Mouse (Mus musculus) midbrain, embryonic 13.5 days (tissue): ENCODE results near the gene Fbxo31. TPM values are rescaled to one million over a fixed set of nuclear protein-coding genes. Genes with fewer than 3 reads are reported as not detected.
"Not testable (repeated sequence)": the region's sequence is repeated elsewhere in the genome, so short reads cannot be mapped to it uniquely, and the experiment has no call there.

Experiments used
- ATAC-seq: fragments of 200-750 bp; cut with Nextera tagmentation; 2 replicates; pipeline ENCODE4 v1.8.0; 2017; ENCODE audit warnings: mild to moderate bottlenecking, moderate TSS enrichment, moderate library complexity
- H3K27ac ChIP-seq: fragments of 300-500 bp; sonication (generic); 2 replicates; pipeline ENCODE4 v1.5.1; 2015; ENCODE audit warnings: inconsistent platforms, mild to moderate bottlenecking, moderate library complexity
- H3K27me3 ChIP-seq: fragments of 300-500 bp; sonication (generic); 2 replicates; pipeline ENCODE4 v1.6.1; 2015; ENCODE audit warnings: mild to moderate bottlenecking, inconsistent platforms
- H3K36me3 ChIP-seq: fragments of 300-500 bp; sonication (generic); 2 replicates; pipeline ENCODE4 v1.6.1; 2015; ENCODE audit warnings: mild to moderate bottlenecking, inconsistent platforms
- H3K4me1 ChIP-seq: fragments of 300-500 bp; sonication (generic); replicated peaks from 2 replicates; pipeline ENCODE4 v1.6.1; 2015; ENCODE audit warnings: inconsistent platforms
- H3K4me2 ChIP-seq: fragments of 300-500 bp; sonication (generic); replicated peaks from 2 replicates; pipeline ENCODE4 v1.6.1; 2015; ENCODE audit warnings: moderate library complexity, mild to moderate bottlenecking, inconsistent platforms
- H3K4me3 ChIP-seq: fragments of 300-500 bp; sonication (generic); replicated peaks from 2 replicates; pipeline ENCODE4 v1.5.1; 2015; ENCODE audit warnings: mild to moderate bottlenecking, inconsistent platforms
- H3K9ac ChIP-seq: fragments of 300-500 bp; sonication (generic); replicated peaks from 2 replicates; pipeline ENCODE4 v1.6.1; 2015; ENCODE audit warnings: mild to moderate bottlenecking, inconsistent platforms
- H3K9me3 ChIP-seq: fragments of 300-500 bp; sonication (generic); 2 replicates; pipeline ENCODE4 v1.6.1; 2016; ENCODE audit warnings: mild to moderate bottlenecking, inconsistent platforms
- WGBS: fragments of 180-500 bp; shearing (Covaris S2); methylation state at CpG from one replicate; pipeline ENCODE4 v1.1.7; 2015; 5-methylcytosine and 5-hydroxymethylcytosine counted together
- polyA plus RNA-seq: library from polyadenylated mRNA; unstranded; fragments of >200 nt; fragmentation: Nextera tagmentation; extraction: Ambion mirVana; gene quantifications from 2 replicates; pipeline ENCODE4 v1.2.1, GENCODE M21; 2015

The Fbxo31 gene
- polyA plus RNA-seq, 1 experiment from 2014 or later: 22.9 TPM

DNA sequence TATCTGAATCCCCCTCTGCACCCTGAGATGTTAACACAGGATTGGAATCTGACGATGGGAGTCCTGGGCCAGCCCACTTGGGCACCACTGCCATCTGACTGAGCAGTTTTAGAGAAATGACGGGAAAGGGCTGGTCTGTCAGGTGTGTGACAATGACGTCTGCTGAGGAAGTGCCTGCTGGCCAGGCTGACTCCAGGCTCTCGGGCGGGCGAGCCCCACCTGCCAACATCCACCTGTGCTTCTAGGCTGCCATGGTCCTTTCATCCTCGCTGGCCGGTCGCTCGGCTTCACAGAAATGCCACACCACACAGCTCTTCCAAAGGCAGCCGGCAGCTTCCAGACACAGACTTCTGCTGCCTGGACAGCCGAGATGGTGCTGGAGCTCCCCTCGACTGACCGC lies 21.2 kb upstream of the Fbxo31 start:
- no peak overlapping the region for H3K9ac ChIP-seq
- H3K36me3 ChIP-seq: peaks cover 87% of the 10 kb centered on the region
- H3K4me3 ChIP-seq: no peak overlapping the region
- no peak overlapping the region for H3K4me2 ChIP-seq
- H3K27ac ChIP-seq: no peak overlapping the region
- no peaks in the 10 kb centered on the region for H3K4me1 ChIP-seq
- H3K27me3 ChIP-seq: no peaks in the 10 kb centered on the region
- WGBS: 94% methylated on average over 14 of the region's 14 CpGs
- no peaks in the 10 kb centered on the region for H3K9me3 ChIP-seq
- no peak for ATAC-seq

DNA sequence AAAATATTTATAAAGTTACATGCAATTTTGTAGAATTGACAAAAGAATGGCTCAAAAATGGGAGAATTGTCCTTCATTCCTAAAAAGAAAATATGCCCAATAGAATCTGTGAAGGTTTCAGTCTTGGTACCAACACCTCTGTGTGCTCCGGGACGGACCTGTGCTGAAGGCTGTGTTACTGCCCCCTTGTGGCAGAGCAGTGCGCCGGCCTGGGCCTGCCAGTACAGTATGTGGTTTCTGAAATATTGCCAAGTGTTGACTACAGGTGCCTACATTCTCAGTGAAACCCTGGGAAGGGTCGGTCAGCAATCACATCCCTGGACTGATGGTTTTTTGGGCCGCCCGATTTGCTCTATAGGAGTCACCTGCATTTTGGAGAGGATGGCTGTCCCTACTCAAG lies 20.3 kb upstream of the Fbxo31 start:
- whole genome bisulfite sequencing: 43% methylated on average over 7 of the region's 7 CpGs
- ATAC-seq: peak; percentile 82
- no peaks in the 10 kb centered on the region for H3K9me3 ChIP-seq
- H3K9ac ChIP-seq: no peak overlapping the region
- H3K4me3 ChIP-seq: no peak overlapping the region
- no peak overlapping the region for H3K27ac ChIP-seq
- H3K4me1 ChIP-seq: no peaks in the 10 kb centered on the region
- H3K36me3 ChIP-seq: peaks cover 87% of the 10 kb centered on the region
- no peaks in the 10 kb centered on the region for H3K27me3 ChIP-seq
- no peak overlapping the region for H3K4me2 ChIP-seq

DNA sequence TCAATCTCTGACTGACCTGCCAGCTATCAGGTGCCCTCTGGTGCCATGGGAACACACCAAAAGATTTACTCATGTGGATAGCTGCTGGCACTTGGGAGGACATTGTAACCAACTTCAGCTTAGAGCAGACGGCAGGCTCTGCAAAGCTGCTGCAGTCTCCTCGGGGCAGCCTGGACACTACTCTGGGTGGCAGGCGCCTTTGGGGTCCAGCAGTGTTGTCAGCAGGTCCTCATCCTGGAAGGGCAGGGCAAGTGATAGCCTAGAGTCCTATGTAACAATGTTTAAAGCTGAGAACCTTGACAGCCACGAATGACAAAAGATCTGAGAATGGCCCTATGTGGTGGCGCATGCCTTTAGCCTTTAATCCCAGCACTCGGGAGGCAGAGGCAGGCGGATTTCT lies 19.6 kb upstream of the Fbxo31 start:
- 93% methylated on average over 7 of the region's 7 CpGs for WGBS

DNA sequence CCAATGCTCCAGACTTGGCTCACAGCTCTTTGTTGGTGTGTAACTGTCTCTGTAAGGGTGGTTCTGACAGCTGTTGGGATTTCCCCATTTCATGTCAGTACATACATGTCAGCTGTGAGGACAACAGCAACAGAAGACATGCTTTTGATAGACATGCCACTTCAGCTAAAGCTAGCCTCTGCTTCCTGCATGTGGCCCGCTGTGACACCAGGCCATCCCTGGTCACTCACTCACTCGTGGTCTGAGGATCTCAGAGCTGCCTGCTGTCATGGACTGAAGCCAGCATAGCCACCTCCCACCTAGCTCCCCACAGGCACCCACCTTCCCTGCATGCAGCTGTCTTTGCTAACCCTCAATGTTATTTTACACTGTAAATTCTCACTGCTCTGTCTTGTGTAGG lies 18.9 kb upstream of the Fbxo31 start:
- 80% methylated on average over 2 of the region's 2 CpGs for WGBS
- H3K27me3 ChIP-seq, H3K4me2 ChIP-seq, H3K9me3 ChIP-seq, H3K4me3 ChIP-seq, H3K9ac ChIP-seq, H3K4me1 ChIP-seq, H3K27ac ChIP-seq, ATAC-seq: not testable (repeated sequence)
- peaks cover 83% of the 10 kb centered on the region for H3K36me3 ChIP-seq

More for the DNA sequence above, 19.6 kb upstream of the Fbxo31 start:
- Histone ChIP-seq H3K27me3 (no peaks in the 10 kb centered on the region), H3K9ac (no peak overlapping the region), H3K4me3 (no peak overlapping the region), H3K4me2 (no peak overlapping the region), H3K4me1 (0 out of 2 replicates have a peak, but pooled peaks cover 3% of the 10 kb centered on the region), H3K36me3 (peaks cover 90% of the 10 kb centered on the region), H3K9me3 (no peaks in the 10 kb centered on the region), H3K27ac (no peak overlapping the region)
- ATAC-seq: no peak

GRCm38 (mm10) chr8:121593983-121594382 lies 15.4 kb upstream of the Fbxo31 start:
- H3K36me3 ChIP-seq: peaks cover 50% of the 10 kb centered on the region
- H3K4me1 ChIP-seq: peaks cover 28% of the 10 kb centered on the region
- ATAC-seq: no peak
- H3K9ac ChIP-seq: no peak overlapping the region
- no peak overlapping the region for H3K4me3 ChIP-seq
- H3K27me3 ChIP-seq: no peaks in the 10 kb centered on the region
- no peaks in the 10 kb centered on the region for H3K9me3 ChIP-seq
- WGBS: 87% methylated on average over 9 of the region's 9 CpGs
- no peak overlapping the region for H3K27ac ChIP-seq
- H3K4me2 ChIP-seq: no peak overlapping the region

DNA sequence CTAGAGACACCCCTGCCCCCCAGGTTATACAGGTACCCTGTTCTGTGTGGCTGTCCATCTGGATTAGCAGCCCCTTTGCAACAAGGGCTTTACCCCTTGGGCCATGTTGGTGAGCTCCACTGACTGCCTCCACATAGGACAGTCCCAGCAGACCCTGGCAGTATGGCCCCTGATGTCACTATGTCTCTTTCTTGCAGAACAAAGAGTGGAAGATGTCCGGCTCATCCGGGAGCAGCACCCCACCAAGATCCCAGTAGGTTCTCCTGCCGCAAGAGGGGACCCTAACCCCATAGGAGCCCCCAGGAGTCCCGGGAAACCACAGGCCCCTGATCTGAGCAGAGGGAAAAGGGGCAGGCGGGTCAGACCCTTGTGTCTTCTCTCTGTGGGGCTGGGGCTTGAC lies 14.7 kb upstream of the Fbxo31 start:
- no peak for ATAC-seq
- H3K27me3 ChIP-seq: no peaks in the 10 kb centered on the region
- H3K9me3 ChIP-seq: no peaks in the 10 kb centered on the region
- H3K4me1 ChIP-seq: peaks cover 28% of the 10 kb centered on the region
- H3K36me3 ChIP-seq: peaks cover 46% of the 10 kb centered on the region
- H3K4me2 ChIP-seq: no peak overlapping the region
- H3K9ac ChIP-seq: no peak overlapping the region
- H3K4me3 ChIP-seq: no peak overlapping the region
- 88% methylated on average over 5 of the region's 5 CpGs for WGBS
- no peak overlapping the region for H3K27ac ChIP-seq

- peak overlapping the region; percentile 35; the same call in 1 of the 2 replicates for H3K27ac ChIP-seq
- H3K4me1 ChIP-seq: peaks cover 28% of the 10 kb centered on the region
- no peaks in the 10 kb centered on the region for H3K27me3 ChIP-seq
- peak overlapping the region; percentile 81 for H3K4me3 ChIP-seq
- H3K4me2 ChIP-seq: peak overlapping the region; percentile 86
- H3K9me3 ChIP-seq: no peaks in the 10 kb centered on the region
- peak overlapping the region; percentile 90 for H3K9ac ChIP-seq
- H3K36me3 ChIP-seq: peaks cover 31% of the 10 kb centered on the region
- ATAC-seq: 0 out of 2 replicates have a peak, but pooled peaks have one; percentile 7
- 16% methylated on average over 20 of the region's 20 CpGs for WGBS
Observed at GRCm38 (mm10) chr8:121591178-121592066, 12.8 kb upstream of the Fbxo31 start.

DNA sequence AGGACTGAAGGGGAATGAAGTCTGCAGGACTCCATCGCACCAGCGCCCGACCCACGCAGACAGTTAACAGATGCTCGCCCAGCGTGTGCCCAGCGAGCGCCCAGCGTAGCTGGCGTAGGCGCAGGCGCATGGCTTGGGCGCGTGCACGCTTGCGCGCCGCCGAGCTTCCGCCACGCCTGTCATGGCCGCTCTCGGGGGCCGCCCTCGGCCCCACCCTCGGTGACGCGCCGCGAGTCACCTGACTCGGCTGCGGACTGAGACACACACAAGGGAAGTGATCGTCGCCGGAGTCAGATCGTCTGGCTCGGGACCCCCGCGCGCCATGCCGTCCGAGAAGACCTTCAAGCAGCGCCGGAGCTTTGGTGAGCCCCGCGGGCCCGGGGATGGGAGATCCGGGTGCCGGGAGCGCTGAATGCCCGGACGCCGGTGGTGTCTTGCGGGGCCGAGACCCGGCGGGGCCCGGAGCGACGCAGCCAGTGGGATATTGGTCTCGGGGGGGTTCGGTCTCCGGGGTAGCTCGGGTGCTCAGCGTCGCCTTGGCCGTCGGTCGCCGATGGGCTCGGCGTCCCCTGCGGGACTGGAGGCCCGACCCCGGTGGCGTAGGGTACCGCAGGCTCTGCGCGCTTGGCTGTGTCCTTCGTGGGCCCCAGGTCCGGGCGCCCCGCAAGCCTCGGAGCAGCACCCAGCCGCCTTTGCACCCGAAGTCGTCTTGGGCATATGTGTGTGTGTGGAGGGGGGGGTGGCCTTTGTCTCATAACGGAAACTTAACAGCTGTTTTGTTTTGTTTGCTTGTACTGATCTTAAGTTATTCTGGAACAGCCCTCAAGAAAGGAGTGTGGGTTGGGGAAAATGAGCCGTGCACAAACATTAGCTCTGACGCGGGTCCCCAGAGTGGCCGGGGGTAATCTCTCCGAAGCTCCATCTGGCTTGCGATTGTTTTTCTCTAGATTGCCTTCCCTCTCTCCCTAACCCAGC lies 11.9 kb upstream of the Fbxo31 start, which contains the start of gene Map1lc3b:
TSS of gene Map1lc3b (plus strand) at position 159 of the 975 bp plus-strand sequence.
- Histone ChIP-seq H3K4me1 (peaks cover 33% of the 10 kb centered on the region), H3K27ac (peak within 1 kb of the TSS; percentile 80), H3K9me3 (no peaks in the 10 kb centered on the region), H3K27me3 (no peaks in the 10 kb centered on the region), H3K9ac (peak within 1 kb of the TSS; percentile 90), H3K4me3 (peak within 1 kb of the TSS; percentile 81), H3K4me2 (peak within 1 kb of the TSS; percentile 86), H3K36me3 (peaks cover 23% of the 10 kb centered on the region)
- peak; percentile 87 for ATAC-seq
- WGBS: under 1% methylated on average over 94 of the region's 94 CpGs

DNA sequence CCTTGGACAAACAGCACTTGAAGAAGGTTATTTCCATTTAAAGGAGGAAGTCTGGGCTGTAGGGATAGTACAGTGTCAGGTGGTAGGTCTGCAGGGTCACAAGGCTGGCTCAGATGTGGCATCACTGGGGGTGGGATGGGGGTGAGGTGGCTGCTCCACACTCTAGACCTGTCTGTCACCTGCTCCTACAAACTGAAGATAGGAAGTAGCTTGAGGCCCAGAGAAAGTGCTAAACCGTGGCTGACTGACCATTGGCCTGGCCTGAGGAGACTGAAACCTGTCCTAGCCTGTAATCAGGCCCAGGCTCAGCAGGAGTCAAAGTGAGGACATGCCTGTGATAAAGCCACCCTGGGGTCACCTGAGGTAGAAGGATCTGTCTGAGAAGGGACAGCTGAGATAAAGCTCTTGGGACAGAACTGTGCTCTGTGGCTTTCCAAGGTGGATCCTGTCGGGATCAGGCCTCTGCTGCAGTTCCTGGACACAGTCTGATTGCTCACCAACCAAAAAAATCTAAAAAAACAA lies 10.7 kb upstream of the Fbxo31 start:
- H3K4me1 ChIP-seq: peaks cover 36% of the 10 kb centered on the region
- no peaks in the 10 kb centered on the region for H3K9me3 ChIP-seq
- peaks cover 11% of the 10 kb centered on the region for H3K36me3 ChIP-seq
- no peak for ATAC-seq
- no peak overlapping the region for H3K4me3 ChIP-seq
- no peak overlapping the region; the same call in 1 of the 2 replicates for H3K9ac ChIP-seq
- WGBS: 51% methylated on average over 2 of the region's 2 CpGs
- H3K27me3 ChIP-seq: no peaks in the 10 kb centered on the region
- H3K27ac ChIP-seq: 0 out of 2 replicates have a peak overlapping the region, but pooled peaks have one; percentile 78
- H3K4me2 ChIP-seq: peak overlapping the region; percentile 86

- no peak overlapping the region for H3K9ac ChIP-seq
- no peak overlapping the region for H3K4me2 ChIP-seq
- H3K27ac ChIP-seq: no peak overlapping the region
- H3K9me3 ChIP-seq: no peaks in the 10 kb centered on the region
- peaks cover 6% of the 10 kb centered on the region for H3K36me3 ChIP-seq
- no peak overlapping the region for H3K4me3 ChIP-seq
- WGBS: 86% methylated on average over 4 of the region's 4 CpGs
- peaks cover 3% of the 10 kb centered on the region for H3K27me3 ChIP-seq
- no peak for ATAC-seq
- H3K4me1 ChIP-seq: peaks cover 36% of the 10 kb centered on the region
Observed at GRCm38 (mm10) chr8:121588750-121589149, 10.1 kb upstream of the Fbxo31 start.

DNA sequence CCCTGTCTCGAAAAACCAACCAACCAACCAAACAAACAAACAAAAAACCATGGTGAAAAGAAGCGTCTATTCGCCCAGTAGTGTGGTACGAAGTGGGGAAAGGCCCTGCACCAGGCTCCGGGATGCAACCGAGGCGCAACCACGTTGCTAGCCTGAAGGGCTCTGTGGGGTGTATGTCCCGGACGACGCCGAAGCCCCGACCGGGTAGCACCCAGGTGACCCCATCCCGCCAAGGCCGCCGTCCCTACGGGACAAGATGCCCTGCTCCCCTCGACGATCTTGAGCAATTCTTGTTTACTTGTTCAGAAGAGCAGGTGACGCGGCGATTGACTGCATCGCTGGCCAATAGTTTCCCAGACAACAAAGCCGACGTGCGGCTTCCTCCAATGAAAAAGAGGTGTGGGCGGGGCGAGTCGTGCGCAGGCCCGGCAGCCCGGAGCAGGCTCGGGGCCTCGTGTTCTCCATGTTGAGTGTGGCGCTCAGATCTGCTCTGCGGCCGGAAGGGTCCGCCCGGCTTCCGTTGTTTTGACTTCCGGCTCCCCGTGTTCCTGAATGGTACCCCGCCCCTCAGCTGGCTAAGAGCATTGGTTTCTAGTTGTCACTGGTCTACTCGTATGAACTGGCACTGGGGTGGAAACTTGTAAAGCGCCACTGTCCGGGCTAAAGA lies 6.7 kb upstream of the Fbxo31 start:
- H3K36me3 ChIP-seq: no peaks in the 10 kb centered on the region
- ATAC-seq: peak; percentile 95
- 1% methylated on average over 47 of the region's 47 CpGs for WGBS
- peak overlapping the region; percentile 62 for H3K4me3 ChIP-seq
- peak overlapping the region; percentile 68 for H3K4me2 ChIP-seq
- H3K9me3 ChIP-seq: no peaks in the 10 kb centered on the region
- H3K9ac ChIP-seq: peak overlapping the region; percentile 69
- H3K27ac ChIP-seq: peak overlapping the region; percentile 51; the same call in 1 of the 2 replicates
- peaks cover 6% of the 10 kb centered on the region for H3K27me3 ChIP-seq
- peaks cover 12% of the 10 kb centered on the region for H3K4me1 ChIP-seq
